Mouse (Mus musculus) hindbrain, embryonic 10.5 days (tissue): ENCODE results near the gene Prlhr. TPM values are rescaled to one million over a fixed set of nuclear protein-coding genes. Genes with fewer than 3 reads are reported as not detected.

ENCODE experiments used
- DNase-seq: peaks from one replicate; pipeline ENCODE4 v3.0.0-alpha.2; 2017; ENCODE audit warnings: low spot score
- H3K27ac ChIP-seq: fragments of 300-500 bp; sonication (generic); 2 replicates; pipeline ENCODE4 v1.5.1; 2016; ENCODE audit warnings: mild to moderate bottlenecking, moderate library complexity
- H3K27me3 ChIP-seq: fragments of 300-500 bp; sonication (generic); 2 replicates; pipeline ENCODE4 v1.6.1; 2016; ENCODE audit warnings: mild to moderate bottlenecking; ENCODE audit not compliant: poor library complexity, insufficient read depth, severe bottlenecking
- H3K36me3 ChIP-seq: fragments of 300-500 bp; sonication (generic); 2 replicates; pipeline ENCODE4 v1.6.1; 2016; ENCODE audit warnings: mild to moderate bottlenecking, moderate library complexity
- H3K4me1 ChIP-seq: fragments of 300-500 bp; sonication (generic); replicated peaks from 2 replicates; pipeline ENCODE4 v1.6.1; 2016; ENCODE audit warnings: mild to moderate bottlenecking
- H3K4me3 ChIP-seq: fragments of 300-500 bp; sonication (generic); 2 replicates; pipeline ENCODE4 v1.5.1; 2016; ENCODE audit warnings: mild to moderate bottlenecking, moderate library complexity
- H3K9me3 ChIP-seq: fragments of 300-500 bp; sonication (generic); 2 replicates; pipeline ENCODE4 v1.6.1; 2016; ENCODE audit warnings: mild to moderate bottlenecking, moderate library complexity
- WGBS: fragments of 180-500 bp; shearing (Covaris S2); methylation state at CpG from one replicate; pipeline ENCODE4 v1.1.7; 2016; 5-methylcytosine and 5-hydroxymethylcytosine counted together
- polyA plus RNA-seq: library from polyadenylated mRNA; unstranded; fragments of >200 nt; fragmentation: Nextera tagmentation; extraction: Ambion mirVana; gene quantifications from 2 replicates; pipeline ENCODE4 v1.2.1, GENCODE M21; 2016

Gene Prlhr
- polyA plus RNA-seq: 0.10 TPM in 1 of 2 replicates, not detected in the other

DNA sequence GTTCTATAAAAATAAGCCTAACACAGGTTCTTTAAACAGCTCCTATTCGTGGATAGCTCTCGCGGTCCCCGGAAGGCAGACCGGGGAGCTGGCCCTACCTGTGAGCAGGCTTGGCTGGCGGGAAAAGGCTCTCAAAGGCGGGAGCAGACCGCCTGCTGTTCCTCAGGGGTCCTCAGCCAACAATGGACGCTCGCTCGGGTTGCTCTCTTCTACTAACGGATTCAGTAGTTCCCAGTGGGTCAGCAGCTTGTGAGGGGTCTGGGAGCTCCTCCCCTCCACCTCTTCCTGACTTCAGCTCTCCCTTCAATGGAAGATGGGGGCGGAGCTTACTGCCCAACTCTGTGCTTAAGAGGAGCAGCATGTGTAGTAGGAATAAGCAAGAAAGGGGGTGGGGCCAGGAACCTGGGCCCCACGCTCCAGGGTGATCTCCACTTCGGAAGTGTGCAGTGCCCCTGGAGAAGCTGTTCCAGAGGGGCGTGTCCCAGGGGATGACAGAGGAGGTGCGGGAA, at the start of gene Prlhr:
Gene Prlhr, minus strand, starts transcription at position 51 of the 509 bp plus-strand sequence.
- peaks cover 51% of the 10 kb centered on the region for H3K27me3 ChIP-seq
- no peaks in the 10 kb centered on the region for H3K36me3 ChIP-seq
- H3K27ac ChIP-seq: no peak within 1 kb of the TSS
- H3K9me3 ChIP-seq: no peaks in the 10 kb centered on the region
- peak within 1 kb of the TSS; percentile 50 for H3K4me3 ChIP-seq
- peak; percentile 3 for DNase-seq
- peaks cover 23% of the 10 kb centered on the region for H3K4me1 ChIP-seq
- 6% methylated on average over 17 of the region's 17 CpGs for WGBS

DNA sequence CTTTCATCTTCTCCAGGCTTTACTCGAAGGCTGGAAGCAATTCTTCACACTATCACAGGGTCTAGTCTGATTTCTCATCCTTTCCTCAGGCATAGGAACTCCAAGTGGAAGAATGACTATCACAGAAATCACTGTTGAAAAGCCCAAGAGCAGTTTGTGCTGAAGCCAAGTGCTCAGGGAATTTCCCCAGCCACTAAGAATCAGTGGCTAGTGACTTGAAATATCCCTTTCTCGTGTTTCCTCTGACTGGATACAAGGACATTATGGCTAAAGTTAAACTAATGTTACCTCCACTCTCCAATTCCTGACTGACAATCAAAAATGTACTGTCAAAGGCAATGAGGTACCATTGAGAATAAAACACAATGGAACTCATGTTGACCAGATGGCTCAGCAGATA, 47.0 kb upstream of the Prlhr start:
- Histone ChIP-seq H3K9me3 (no peaks in the 10 kb centered on the region), H3K36me3 (no peaks in the 10 kb centered on the region), H3K4me1 (peaks cover 14% of the 10 kb centered on the region; the same call in 1 of the 2 replicates), H3K27ac (no peak overlapping the region), H3K4me3 (no peak overlapping the region), H3K27me3 (no peaks in the 10 kb centered on the region)
- 73% methylated on average over 2 of the region's 2 CpGs for WGBS
- DNase-seq: no peak

DNA sequence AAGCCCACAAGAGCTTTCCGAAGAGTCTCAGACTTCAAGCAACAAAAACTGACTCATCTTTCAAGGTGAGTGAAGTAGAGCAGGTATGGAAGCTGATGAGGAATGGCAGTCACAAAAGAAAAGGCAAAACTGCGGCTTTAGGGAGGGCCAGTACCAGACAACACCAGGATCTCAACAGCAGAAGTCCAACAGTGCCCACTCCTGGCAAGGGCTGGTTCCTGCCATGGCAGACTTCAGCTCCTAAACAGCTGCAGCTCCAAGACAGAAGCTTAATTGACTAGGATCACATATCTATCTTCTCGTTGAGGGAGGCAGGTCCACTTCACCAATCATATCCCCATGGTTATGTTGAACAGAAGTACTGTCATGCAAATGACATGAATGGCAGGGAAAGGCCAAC, 45.3 kb upstream of the Prlhr start:
- Histone ChIP-seq H3K36me3 (no peaks in the 10 kb centered on the region), H3K4me3 (no peak overlapping the region), H3K4me1 (peaks cover 20% of the 10 kb centered on the region; the same call in 1 of the 2 replicates), H3K9me3 (no peaks in the 10 kb centered on the region), H3K27me3 (no peaks in the 10 kb centered on the region), H3K27ac (no peak overlapping the region)
- 53% methylated on average over 3 of the region's 3 CpGs for WGBS
- DNase-seq: no peak

DNA sequence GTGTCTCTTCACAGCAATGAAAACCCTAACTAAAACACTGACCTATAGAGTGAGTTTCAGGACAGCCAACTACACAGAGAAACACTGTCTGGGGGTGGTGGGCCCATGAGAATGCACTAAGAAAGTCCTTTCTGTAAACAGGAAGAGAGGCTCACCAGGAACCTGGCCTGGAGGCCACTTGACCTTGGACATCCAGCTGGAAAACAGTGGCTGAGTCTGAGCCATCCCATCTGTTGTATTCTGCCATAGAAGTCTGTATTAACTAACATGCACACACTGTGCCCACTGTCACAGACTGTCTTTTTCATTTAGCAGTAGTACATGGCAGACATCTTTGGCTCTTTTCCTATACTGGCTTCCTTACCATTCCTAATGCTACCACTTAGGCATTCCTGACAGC, 32.1 kb upstream of the Prlhr start:
- Histone ChIP-seq H3K36me3 (no peaks in the 10 kb centered on the region), H3K27me3 (no peaks in the 10 kb centered on the region), H3K9me3 (no peaks in the 10 kb centered on the region), H3K4me3 (no peak overlapping the region), H3K4me1 (no peaks in the 10 kb centered on the region), H3K27ac (no peak overlapping the region)
- DNase-seq: no peak

DNA sequence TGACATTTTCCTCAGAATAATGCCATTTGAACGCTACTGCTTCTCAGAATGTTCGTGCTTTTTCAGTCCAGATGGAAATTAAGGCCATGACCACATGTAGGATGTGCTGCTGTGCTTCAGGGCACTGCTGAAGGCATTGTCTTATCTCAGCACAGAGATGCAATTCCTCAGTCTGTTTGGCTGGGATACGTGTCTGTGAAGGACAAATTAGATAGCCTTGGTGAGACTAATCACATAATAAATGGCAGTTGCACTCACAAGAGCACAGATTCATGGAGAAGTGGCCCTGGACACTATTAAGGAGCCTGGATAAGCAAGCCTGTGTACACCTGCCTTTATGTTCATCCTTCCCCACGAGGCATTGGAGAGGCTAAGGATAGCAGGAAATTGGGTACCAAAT, 29.1 kb upstream of the Prlhr start:
- Histone ChIP-seq H3K27me3 (no peaks in the 10 kb centered on the region), H3K9me3 (no peaks in the 10 kb centered on the region), H3K4me1 (no peaks in the 10 kb centered on the region), H3K27ac (no peak overlapping the region), H3K4me3 (no peak overlapping the region), H3K36me3 (no peaks in the 10 kb centered on the region)
- 85% methylated on average over 4 of the region's 4 CpGs for WGBS
- no peak for DNase-seq

DNA sequence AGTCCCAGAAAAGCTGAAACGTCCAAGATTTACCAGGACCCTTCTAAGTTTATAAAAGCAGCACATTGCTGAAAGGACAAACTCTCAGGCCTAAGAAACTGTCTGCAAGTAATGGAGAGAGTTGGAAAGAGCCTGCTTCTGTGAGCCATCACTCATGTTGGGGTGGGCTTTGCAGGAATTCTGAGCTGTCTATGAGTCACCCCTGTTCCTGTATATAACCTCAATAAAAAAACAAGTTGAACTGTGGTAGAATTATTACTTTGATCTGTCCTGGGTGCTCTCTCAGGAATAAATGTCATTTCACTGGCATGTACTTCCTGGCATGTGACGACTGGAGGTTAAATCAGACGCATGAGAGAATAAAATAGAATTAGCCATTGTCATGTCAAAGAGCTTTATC, 27.7 kb upstream of the Prlhr start:
- 74% methylated on average over 3 of the region's 3 CpGs for WGBS
- H3K36me3 ChIP-seq: no peaks in the 10 kb centered on the region
- H3K4me1 ChIP-seq: no peaks in the 10 kb centered on the region
- no peak overlapping the region for H3K4me3 ChIP-seq
- no peaks in the 10 kb centered on the region for H3K27me3 ChIP-seq
- DNase-seq: no peak
- no peaks in the 10 kb centered on the region for H3K9me3 ChIP-seq
- no peak overlapping the region for H3K27ac ChIP-seq

DNA sequence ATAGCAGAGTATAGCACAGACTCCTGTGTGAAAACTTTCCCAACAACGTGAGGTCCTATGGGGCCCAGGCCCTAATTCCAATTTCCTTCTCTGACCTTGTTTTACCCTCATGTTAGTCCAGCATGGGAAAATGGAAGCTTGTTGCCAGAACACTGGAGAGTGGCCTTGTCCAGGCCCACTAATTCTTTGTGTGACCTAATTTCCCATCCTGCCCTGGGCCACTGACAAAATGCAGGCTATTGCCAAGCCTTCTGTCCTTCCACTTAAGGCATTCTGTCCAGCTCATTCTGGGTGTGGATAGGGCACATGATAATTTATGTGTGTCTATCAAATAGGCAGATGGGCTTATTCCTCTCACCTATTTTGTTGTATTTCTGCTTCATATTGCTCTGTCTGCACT, 21.5 kb upstream of the Prlhr start:
- 84% methylated on average over 1 of the region's 1 CpGs for WGBS
- Histone ChIP-seq H3K36me3 (no peaks in the 10 kb centered on the region), H3K4me3 (no peak overlapping the region), H3K9me3 (no peaks in the 10 kb centered on the region), H3K27ac (no peak overlapping the region), H3K27me3 (no peaks in the 10 kb centered on the region), H3K4me1 (no peaks in the 10 kb centered on the region)
- no peak for DNase-seq

DNA sequence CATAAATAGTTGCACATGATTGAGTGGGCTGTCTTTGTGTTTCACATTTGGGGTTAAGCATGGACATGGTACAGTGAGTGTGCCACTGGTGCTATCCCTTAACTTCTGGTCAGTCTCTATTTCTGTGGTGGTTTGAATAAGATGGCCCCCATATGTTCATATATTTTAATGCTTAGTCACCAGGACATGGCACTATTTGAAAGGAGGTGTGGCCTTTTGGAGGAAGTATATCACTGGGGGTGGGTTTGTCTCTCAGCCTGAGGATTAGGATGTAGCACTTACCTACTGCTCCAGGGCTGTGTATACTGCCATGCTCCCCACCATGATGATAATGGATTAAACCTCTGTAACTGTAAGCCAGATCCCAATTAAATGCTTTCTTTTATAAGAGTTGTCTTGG, 17.2 kb upstream of the Prlhr start:
- DNase-seq: no peak
- no peak overlapping the region for H3K27ac ChIP-seq
- 0 out of 2 replicates have a peak, but pooled peaks cover 3% of the 10 kb centered on the region for H3K27me3 ChIP-seq
- H3K9me3 ChIP-seq: no peaks in the 10 kb centered on the region
- H3K4me3 ChIP-seq: no peak overlapping the region
- H3K36me3 ChIP-seq: no peaks in the 10 kb centered on the region
- no peaks in the 10 kb centered on the region for H3K4me1 ChIP-seq

DNA sequence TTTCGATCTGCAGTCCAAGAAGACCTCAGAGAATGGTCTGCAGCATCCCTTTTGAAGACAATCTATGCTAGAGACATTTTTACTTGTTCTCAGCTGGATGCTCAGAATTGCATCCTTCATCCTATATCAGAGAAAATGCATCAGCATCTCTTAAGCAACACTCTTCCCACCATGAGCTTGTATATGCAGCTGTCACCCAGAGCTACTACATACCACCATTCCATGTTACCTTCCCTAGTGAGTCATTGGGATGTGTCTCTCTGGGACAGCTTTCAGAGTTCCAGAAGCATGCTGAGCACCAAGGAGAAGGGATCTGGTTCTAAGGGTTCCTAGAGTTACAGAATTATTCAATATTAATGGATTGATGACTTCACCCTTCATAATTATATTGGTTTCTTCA, 10.8 kb upstream of the Prlhr start:
- Histone ChIP-seq H3K27ac (no peak overlapping the region), H3K27me3 (0 out of 2 replicates have a peak, but pooled peaks cover 3% of the 10 kb centered on the region), H3K36me3 (no peaks in the 10 kb centered on the region), H3K9me3 (no peaks in the 10 kb centered on the region), H3K4me1 (no peaks in the 10 kb centered on the region), H3K4me3 (no peak overlapping the region)
- WGBS: 55% methylated on average over 1 of the region's 1 CpGs
- DNase-seq: no peak

DNA sequence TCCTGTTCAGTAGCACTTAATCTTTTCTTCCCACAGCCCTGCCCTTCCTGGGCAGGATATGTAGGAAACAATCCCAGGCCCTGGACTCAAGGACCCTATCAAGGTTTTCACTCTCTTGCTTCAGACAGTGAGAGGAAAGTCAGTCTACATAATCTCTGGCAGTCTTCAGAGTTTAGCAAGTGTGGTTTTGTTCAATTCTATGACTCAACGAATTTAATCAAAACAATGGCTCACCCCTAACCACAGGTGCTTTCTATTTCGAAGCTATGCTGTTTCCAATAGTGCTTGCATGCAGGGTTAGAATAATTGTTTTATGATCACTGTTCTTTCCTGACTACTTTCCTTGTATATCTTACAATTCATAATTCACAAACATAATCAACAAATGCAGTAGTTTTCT, 9.7 kb upstream of the Prlhr start:
- no peak overlapping the region for H3K4me3 ChIP-seq
- H3K36me3 ChIP-seq: no peaks in the 10 kb centered on the region
- H3K9me3 ChIP-seq: no peaks in the 10 kb centered on the region
- H3K4me1 ChIP-seq: no peaks in the 10 kb centered on the region
- no peak for DNase-seq
- H3K27me3 ChIP-seq: no peaks in the 10 kb centered on the region
- 64% methylated on average over 2 of the region's 2 CpGs for WGBS
- no peak overlapping the region for H3K27ac ChIP-seq

DNA sequence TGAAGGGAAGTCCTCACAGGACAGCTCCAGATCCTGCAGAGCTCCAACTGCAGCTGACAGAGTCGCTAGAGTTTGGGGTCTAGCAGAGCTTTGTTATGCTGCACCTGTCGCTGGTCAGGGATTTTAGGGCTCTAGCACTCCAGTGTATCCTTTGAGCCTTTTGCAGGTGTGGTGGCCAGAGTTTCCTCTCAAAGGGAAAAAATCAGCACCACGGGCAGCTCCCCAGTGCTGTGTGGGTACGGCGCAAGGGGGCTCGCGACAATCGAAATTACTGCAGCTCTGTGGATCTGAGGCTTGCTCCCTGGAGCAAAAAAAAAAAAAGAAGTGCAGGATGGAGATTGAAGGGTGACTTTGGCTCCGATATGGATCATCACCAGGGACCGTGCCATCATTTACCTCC, 742 bp upstream of the Prlhr start:
- 3% methylated on average over 10 of the region's 10 CpGs for WGBS
- H3K27me3 ChIP-seq: peaks cover 51% of the 10 kb centered on the region
- H3K36me3 ChIP-seq: no peaks in the 10 kb centered on the region
- peak; percentile 61 for DNase-seq
- no peak overlapping the region for H3K27ac ChIP-seq
- H3K4me3 ChIP-seq: peak overlapping the region; percentile 50; the same call in 1 of the 2 replicates
- no peaks in the 10 kb centered on the region for H3K9me3 ChIP-seq
- H3K4me1 ChIP-seq: peaks cover 23% of the 10 kb centered on the region

DNA sequence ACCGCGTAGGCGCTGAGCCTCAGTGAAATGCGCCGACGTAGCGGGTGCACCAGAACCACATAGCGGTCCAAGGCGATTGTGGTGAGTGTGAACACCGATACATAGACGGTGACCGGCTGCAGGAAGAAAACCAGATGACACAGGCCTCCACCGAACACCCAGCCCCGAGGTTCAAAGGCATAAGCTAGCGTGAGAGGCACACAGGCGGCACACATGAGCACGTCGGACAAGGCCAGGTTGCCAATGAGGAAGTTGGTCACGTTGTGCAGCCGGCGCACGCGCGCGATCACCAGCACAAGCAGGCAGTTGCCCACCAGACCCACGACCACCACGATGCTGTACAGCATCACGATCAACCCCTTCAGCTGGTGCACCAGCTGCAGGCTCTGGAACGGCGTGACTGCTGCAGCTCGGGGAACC, 506 bp downstream of the Prlhr start:
- WGBS: 12% methylated on average over 31 of the region's 31 CpGs
- DNase-seq: no peak
- no peak overlapping the region for H3K27ac ChIP-seq
- no peaks in the 10 kb centered on the region for H3K36me3 ChIP-seq
- no peaks in the 10 kb centered on the region for H3K9me3 ChIP-seq
- peaks cover 23% of the 10 kb centered on the region for H3K4me1 ChIP-seq
- H3K27me3 ChIP-seq: peaks cover 51% of the 10 kb centered on the region
- H3K4me3 ChIP-seq: peak overlapping the region; percentile 50

DNA sequence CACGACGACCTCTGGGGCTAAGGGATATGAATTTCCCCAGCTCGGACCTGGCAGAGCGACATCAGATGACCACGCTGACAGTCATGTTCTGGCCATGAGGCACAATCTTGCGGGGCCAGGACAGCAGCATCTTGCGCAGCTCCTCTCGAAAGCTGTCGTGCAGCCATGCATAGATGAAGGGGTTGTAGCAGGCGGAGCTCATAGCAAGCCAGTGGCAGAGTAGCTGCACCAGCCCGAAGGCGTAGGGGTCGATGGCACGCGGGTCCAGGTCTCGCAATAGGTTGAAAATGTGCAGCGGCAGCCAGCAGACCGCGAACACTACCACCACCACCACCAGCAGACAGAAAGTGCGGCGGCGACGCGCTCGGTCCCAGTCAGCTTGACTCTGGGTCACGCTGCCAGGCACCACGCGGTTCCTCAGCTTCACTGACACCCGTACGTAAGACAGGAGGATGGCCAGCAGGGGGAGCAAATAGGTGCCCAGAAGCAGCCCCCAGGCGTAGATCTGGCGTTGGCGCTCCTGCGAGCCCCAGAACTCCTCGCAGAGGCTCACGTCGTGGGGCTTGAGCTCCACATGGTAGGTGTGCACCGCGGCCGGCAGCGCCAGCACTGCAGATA, 1.0 kb downstream of the Prlhr start:
- peak overlapping the region; percentile 50 for H3K4me3 ChIP-seq
- WGBS: 3% methylated on average over 41 of the region's 41 CpGs
- H3K27me3 ChIP-seq: peaks cover 51% of the 10 kb centered on the region
- peaks cover 23% of the 10 kb centered on the region for H3K4me1 ChIP-seq
- H3K36me3 ChIP-seq: no peaks in the 10 kb centered on the region
- no peak overlapping the region for H3K27ac ChIP-seq
- peak; percentile 78 for DNase-seq
- no peaks in the 10 kb centered on the region for H3K9me3 ChIP-seq

DNA sequence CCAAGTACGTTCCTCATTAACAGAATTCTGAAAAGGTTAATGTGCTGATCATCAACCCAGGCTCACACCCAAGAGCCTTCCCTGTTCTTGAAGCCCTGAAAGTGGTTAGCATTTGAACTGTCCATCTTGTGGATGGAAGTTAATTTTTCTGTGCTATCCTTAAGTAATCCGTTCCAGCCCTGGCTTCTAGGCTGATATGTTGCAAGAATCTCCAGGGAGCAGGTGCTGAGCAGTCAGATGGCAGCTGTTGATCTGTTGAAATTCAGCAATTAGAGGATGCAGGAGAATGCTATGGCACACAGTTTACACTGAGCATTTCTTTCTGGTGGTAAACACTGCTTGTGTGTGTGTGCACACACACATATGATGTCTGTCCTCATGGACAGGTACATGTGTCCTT, 2.4 kb downstream of the Prlhr start:
- Histone ChIP-seq H3K36me3 (no peaks in the 10 kb centered on the region), H3K9me3 (no peaks in the 10 kb centered on the region), H3K4me3 (no peak overlapping the region), H3K27ac (no peak overlapping the region), H3K27me3 (peaks cover 51% of the 10 kb centered on the region), H3K4me1 (peaks cover 23% of the 10 kb centered on the region)
- WGBS: 73% methylated on average over 2 of the region's 2 CpGs
- DNase-seq: no peak
